Mouse (Mus musculus) midbrain, embryonic 13.5 days (tissue): Measurements from ENCODE around the gene Pknox1. TPM values are rescaled to one million over a fixed set of nuclear protein-coding genes. Genes with fewer than 3 reads are reported as not detected.
A peak's percentile ranks its signal among the peaks of the same experiment; 100 is the strongest.

Experiments
- ATAC-seq: fragments of 200-750 bp; cut with Nextera tagmentation; 2 replicates; pipeline ENCODE4 v1.8.0; 2017; ENCODE audit warnings: mild to moderate bottlenecking, moderate TSS enrichment, moderate library complexity
- H3K27ac ChIP-seq: fragments of 300-500 bp; sonication (generic); 2 replicates; pipeline ENCODE4 v1.5.1; 2015; ENCODE audit warnings: inconsistent platforms, mild to moderate bottlenecking, moderate library complexity
- H3K27me3 ChIP-seq: fragments of 300-500 bp; sonication (generic); 2 replicates; pipeline ENCODE4 v1.6.1; 2015; ENCODE audit warnings: mild to moderate bottlenecking, inconsistent platforms
- H3K36me3 ChIP-seq: fragments of 300-500 bp; sonication (generic); 2 replicates; pipeline ENCODE4 v1.6.1; 2015; ENCODE audit warnings: mild to moderate bottlenecking, inconsistent platforms
- H3K4me1 ChIP-seq: fragments of 300-500 bp; sonication (generic); replicated peaks from 2 replicates; pipeline ENCODE4 v1.6.1; 2015; ENCODE audit warnings: inconsistent platforms
- H3K4me2 ChIP-seq: fragments of 300-500 bp; sonication (generic); replicated peaks from 2 replicates; pipeline ENCODE4 v1.6.1; 2015; ENCODE audit warnings: moderate library complexity, mild to moderate bottlenecking, inconsistent platforms
- H3K4me3 ChIP-seq: fragments of 300-500 bp; sonication (generic); replicated peaks from 2 replicates; pipeline ENCODE4 v1.5.1; 2015; ENCODE audit warnings: mild to moderate bottlenecking, inconsistent platforms
- H3K9ac ChIP-seq: fragments of 300-500 bp; sonication (generic); replicated peaks from 2 replicates; pipeline ENCODE4 v1.6.1; 2015; ENCODE audit warnings: mild to moderate bottlenecking, inconsistent platforms
- H3K9me3 ChIP-seq: fragments of 300-500 bp; sonication (generic); 2 replicates; pipeline ENCODE4 v1.6.1; 2016; ENCODE audit warnings: mild to moderate bottlenecking, inconsistent platforms
- WGBS: fragments of 180-500 bp; shearing (Covaris S2); methylation state at CpG from one replicate; pipeline ENCODE4 v1.1.7; 2015; 5-methylcytosine and 5-hydroxymethylcytosine counted together
- polyA plus RNA-seq: library from polyadenylated mRNA; unstranded; fragments of >200 nt; fragmentation: Nextera tagmentation; extraction: Ambion mirVana; gene quantifications from 2 replicates; pipeline ENCODE4 v1.2.1, GENCODE M21; 2015

Pknox1 gene
- polyA plus RNA-seq, 1 experiment from 2014 or later, result 24.6 TPM

DNA sequence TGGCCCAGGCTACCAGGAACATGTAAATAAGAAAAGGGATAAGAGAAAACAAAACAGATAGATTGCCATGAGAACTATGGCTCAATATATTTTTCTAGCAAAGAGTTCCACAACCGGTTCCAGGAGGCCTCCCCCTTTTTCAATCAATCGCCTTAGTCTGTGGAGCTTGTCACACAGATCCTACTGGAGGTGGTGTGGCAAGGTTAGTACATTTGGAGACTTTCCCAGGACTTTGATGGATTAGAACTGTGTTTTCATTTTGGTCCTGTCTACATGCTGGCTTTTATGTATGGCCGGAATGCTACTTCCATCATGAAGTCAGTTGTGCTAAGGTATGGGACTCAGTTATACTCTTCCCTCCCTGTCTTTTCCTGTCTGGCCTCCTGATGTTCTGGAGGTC is 45.4 kb downstream of the Pknox1 start:
- H3K4me2 ChIP-seq, result no peak overlapping the region
- ATAC-seq, result no peak
- 96% methylated on average over 3 of the region's 3 CpGs for WGBS
- no peaks in the 10 kb centered on the region for H3K9me3 ChIP-seq
- no peak overlapping the region for H3K9ac ChIP-seq
- H3K36me3 ChIP-seq, result peaks cover 21% of the 10 kb centered on the region
- H3K27ac ChIP-seq, result no peak overlapping the region
- no peaks in the 10 kb centered on the region for H3K27me3 ChIP-seq
- no peak overlapping the region for H3K4me3 ChIP-seq
- no peaks in the 10 kb centered on the region for H3K4me1 ChIP-seq

DNA sequence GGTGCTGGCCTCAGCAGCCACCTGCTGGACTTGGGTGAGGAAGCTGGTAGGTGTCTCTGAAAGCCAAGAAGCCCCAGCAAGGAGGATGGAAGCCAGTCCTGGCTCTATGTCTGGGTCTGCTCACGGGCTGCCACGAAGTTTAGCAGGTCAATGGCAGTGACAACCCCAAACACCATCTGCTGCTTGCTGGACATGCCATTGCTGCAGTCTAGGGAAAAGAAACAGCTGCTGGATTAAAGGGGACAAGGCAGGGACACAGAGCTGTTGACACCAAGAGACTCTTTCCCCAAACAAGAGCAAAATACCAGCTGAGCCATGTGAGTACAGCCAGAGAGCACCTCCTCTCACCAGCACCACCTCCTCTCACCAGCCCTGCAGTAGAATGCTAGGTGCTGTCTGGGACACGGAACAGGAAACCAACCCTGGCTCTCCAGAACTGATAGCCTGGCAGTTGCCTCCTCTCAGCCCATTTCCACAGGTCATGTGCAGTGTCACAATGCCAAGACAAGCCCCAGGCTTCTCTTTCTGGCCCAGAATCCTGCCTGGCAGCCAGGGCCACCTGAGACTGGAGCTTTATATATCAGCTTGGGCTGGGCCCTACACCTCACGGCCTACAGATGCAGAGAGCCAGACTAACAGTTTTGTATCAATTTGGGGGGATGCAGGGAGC is 48.7 kb downstream of the Pknox1 start:
- no peak for ATAC-seq
- H3K4me1 ChIP-seq, result no peaks in the 10 kb centered on the region
- H3K9ac ChIP-seq, result no peak overlapping the region
- H3K4me3 ChIP-seq, result no peak overlapping the region
- H3K9me3 ChIP-seq, result no peaks in the 10 kb centered on the region
- no peak overlapping the region for H3K27ac ChIP-seq
- H3K36me3 ChIP-seq, result no peaks in the 10 kb centered on the region
- H3K27me3 ChIP-seq, result no peaks in the 10 kb centered on the region
- 86% methylated on average over 4 of the region's 4 CpGs for WGBS
- no peak overlapping the region for H3K4me2 ChIP-seq

DNA sequence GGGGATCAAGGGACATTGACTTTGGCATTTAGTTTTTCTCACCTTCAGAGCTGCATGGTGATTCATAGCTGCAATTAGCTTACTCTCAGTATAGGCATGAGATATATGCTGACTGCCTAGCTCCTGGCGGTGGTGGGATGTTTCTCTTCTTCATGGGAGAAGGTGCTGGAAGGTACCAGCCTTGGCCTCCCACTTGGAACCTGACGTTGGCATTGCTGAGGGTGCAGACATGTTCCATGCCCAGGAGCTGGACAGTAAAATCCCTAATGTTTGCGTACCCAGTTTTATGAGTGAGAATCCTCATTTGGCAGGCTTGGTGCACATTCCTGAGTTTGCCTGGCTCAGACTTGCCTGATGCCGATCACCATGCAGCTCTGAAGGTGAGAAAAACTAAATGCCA is 58.6 kb downstream of the Pknox1 start:
- no peak for ATAC-seq
- no peak overlapping the region for H3K4me3 ChIP-seq
- no peak overlapping the region for H3K9ac ChIP-seq
- H3K36me3 ChIP-seq, result no peaks in the 10 kb centered on the region
- no peaks in the 10 kb centered on the region for H3K4me1 ChIP-seq
- no peaks in the 10 kb centered on the region for H3K9me3 ChIP-seq
- WGBS, result 96% methylated on average over 4 of the region's 4 CpGs
- no peak overlapping the region for H3K4me2 ChIP-seq
- H3K27me3 ChIP-seq, result no peaks in the 10 kb centered on the region
- no peak overlapping the region for H3K27ac ChIP-seq

DNA sequence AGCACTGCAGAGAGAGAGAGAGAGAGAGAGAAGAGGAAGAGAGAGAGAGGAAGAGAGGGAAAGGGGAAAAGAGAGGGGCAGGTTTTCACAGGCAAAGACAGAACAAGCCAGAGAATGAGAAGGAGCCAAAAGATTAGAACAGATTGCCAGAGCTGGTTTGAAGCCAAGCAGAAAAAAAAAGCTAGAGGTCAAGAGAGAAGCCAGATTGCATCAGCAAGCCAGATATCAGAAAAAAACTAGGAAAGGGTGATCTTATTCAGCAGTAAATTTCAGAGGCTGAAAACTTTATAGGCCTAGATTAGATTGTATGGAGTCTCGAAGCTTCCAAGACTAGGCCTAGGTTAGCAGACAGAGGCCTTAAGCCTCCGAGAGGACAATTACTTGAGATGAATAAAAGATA is 63.4 kb downstream of the Pknox1 start:
- WGBS, result 94% methylated on average over 2 of the region's 2 CpGs
- Histone ChIP-seq H3K27me3 (no peaks in the 10 kb centered on the region), H3K4me2 (no peak overlapping the region), H3K9ac (no peak overlapping the region), H3K4me3 (no peak overlapping the region), H3K27ac (no peak overlapping the region), H3K9me3 (no peaks in the 10 kb centered on the region), H3K4me1 (no peaks in the 10 kb centered on the region), H3K36me3 (no peaks in the 10 kb centered on the region)
- ATAC-seq, result no peak

DNA sequence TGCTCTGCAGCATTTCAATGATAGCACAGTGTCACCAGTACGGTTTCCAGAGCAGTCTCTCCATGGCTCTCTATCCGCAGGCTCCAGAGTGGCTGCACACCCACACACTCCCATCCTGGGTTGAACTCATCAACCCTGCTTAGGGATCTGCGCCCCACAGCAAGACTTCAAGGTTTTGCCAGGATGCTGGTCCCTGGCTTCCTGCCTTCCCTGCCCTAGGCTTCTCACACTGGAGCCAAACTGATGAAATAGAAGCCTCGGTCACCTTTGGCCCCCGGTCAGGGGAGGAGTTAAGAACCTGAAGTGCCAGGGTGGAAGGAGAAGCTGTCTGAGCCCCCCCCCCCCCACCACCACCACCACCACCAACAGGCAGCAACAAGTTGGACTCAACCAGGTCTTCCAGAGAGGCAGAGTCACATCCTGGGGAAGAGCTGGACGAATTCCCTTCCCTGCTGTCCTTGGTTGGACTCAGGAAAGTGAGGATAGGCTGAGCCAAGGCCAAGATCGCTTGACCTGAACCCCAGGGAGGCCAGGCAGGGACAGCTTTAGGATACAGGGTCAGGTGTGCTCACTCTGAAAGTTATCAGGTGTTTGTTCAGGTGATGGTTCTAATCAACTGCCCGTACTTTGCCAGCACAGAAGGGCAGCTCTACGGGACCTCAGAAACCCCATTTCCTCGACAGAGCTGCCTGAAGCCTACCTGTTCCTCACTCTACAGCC is 66.7 kb downstream of the Pknox1 start:
- H3K4me3 ChIP-seq, result no peak overlapping the region
- no peaks in the 10 kb centered on the region for H3K9me3 ChIP-seq
- H3K9ac ChIP-seq, result no peak overlapping the region
- peaks cover 3% of the 10 kb centered on the region for H3K4me1 ChIP-seq
- no peak overlapping the region for H3K27ac ChIP-seq
- WGBS, result 84% methylated on average over 10 of the region's 10 CpGs
- H3K4me2 ChIP-seq, result no peak overlapping the region
- H3K27me3 ChIP-seq, result peaks cover 15% of the 10 kb centered on the region
- no peaks in the 10 kb centered on the region for H3K36me3 ChIP-seq
- no peak for ATAC-seq

DNA sequence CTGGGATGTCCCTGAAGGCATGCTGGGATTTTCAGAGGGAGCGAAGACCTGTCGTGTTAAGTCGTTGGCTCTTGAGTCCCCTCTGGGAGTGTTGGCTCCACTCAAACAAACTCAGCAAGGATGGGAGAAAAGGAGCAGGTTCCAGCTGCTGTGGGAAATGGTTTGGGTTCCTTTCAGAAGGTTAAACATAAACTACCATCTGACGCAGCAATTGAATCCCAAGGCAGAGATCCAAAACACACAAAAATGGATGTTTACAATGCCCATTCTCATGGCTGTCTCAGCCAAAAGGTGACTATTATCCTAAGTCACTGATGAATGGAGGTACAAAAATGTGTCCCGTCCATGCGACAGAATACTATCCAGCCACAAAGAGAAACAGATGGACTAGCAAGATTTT is 68.5 kb downstream of the Pknox1 start:
- H3K9me3 ChIP-seq, result no peaks in the 10 kb centered on the region
- ATAC-seq, result no peak
- H3K4me1 ChIP-seq, result peaks cover 21% of the 10 kb centered on the region
- 85% methylated on average over 6 of the region's 6 CpGs for WGBS
- H3K4me3 ChIP-seq, result no peak overlapping the region
- H3K27me3 ChIP-seq, result peaks cover 32% of the 10 kb centered on the region
- H3K4me2 ChIP-seq, result no peak overlapping the region
- no peak overlapping the region for H3K27ac ChIP-seq
- H3K9ac ChIP-seq, result no peak overlapping the region
- H3K36me3 ChIP-seq, result no peaks in the 10 kb centered on the region

DNA sequence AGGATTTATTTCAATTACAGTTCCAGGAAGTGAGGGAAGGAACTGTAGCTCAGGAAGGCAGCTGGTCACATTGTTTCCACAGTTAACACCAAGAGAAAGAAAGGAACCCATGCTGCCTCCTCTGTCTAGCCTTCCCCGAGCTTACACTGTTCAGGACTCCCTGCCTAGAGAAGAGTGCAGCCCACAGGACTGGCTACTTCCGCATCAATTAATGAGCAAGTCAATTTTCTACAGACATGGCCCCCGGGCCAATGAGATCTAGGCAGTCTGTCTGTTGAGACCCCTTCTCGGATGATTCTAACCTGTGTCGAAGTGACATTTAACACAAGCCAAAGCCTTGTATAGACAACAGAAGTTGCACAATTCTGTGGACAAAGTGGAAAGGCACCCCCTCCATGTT is 70.4 kb downstream of the Pknox1 start:
- no peaks in the 10 kb centered on the region for H3K36me3 ChIP-seq
- H3K9me3 ChIP-seq, result no peaks in the 10 kb centered on the region
- peaks cover 32% of the 10 kb centered on the region for H3K27me3 ChIP-seq
- H3K27ac ChIP-seq, result no peak overlapping the region
- 78% methylated on average over 5 of the region's 5 CpGs for WGBS
- H3K4me2 ChIP-seq, result no peak overlapping the region
- ATAC-seq, result no peak
- H3K4me3 ChIP-seq, result no peak overlapping the region
- no peak overlapping the region for H3K9ac ChIP-seq
- H3K4me1 ChIP-seq, result peaks cover 21% of the 10 kb centered on the region

DNA sequence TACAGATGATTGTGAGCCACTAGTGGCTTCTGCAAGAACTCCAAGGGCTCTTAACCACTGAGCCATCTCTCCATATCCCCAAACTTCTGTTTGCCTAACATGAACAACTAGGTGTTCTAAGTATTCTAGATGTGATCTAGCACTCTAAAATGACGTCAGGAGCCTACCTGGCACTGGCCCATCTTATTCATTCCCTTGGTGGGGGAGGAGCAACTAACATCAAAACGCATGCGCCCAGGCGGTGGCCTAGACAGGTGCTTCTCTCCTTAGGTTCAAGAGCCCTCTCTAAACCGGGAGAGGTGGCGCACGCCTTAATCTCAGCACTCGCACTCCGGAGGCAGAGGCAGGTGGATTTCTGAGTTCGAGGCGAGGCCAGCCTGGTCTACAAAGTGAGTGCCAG is 71.2 kb downstream of the Pknox1 start:
- Histone ChIP-seq H3K27ac (no peak overlapping the region), H3K36me3 (no peaks in the 10 kb centered on the region), H3K4me1 (peaks cover 21% of the 10 kb centered on the region), H3K4me3 (peak overlapping the region; percentile 47; the same call in 1 of the 2 replicates), H3K9ac (no peak overlapping the region), H3K9me3 (no peaks in the 10 kb centered on the region), H3K27me3 (peaks cover 32% of the 10 kb centered on the region), H3K4me2 (peak overlapping the region; percentile 72)
- WGBS, result 59% methylated on average over 11 of the region's 11 CpGs
- ATAC-seq, result no peak

DNA sequence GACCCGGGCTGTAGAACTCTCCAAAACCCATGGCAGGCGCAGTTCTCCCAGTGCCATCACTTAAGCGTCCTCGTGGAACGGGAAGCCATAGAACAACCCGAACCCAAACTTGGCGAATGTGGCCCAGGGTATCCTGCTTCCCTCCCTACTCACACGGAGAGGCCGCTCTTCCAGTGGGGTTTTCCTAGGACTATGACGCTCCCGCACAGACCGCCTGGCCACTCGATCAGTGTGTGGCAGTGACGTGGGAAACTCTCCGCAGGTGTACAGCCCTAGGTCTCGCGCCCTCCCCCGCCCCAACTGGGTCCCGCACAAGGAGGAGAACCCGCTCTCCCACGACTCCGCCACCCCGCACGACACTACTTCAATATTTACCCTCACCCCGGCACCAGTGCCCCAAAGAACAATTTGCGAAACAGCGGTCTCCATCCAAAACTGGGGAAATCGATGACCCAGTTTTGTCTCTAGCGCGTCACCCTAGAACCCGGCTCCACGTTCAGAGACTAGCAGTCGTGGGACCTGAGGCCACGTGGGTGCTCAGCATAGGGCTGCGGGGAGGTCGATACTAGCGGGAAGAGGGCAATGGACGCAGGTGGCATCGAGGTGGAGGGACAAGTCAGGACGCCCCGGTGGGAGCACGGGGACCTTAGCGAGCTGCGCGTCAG is 71.9 kb downstream of the Pknox1 start:
- Histone ChIP-seq H3K9me3 (no peaks in the 10 kb centered on the region), H3K4me2 (peak overlapping the region; percentile 72), H3K27ac (no peak overlapping the region), H3K4me1 (peaks cover 21% of the 10 kb centered on the region), H3K4me3 (peak overlapping the region; percentile 47), H3K9ac (peak overlapping the region; percentile 59), H3K36me3 (no peaks in the 10 kb centered on the region), H3K27me3 (peaks cover 32% of the 10 kb centered on the region)
- WGBS, result 5% methylated on average over 45 of the region's 45 CpGs
- ATAC-seq, result peak; percentile 65; the same call in 1 of the 2 replicates

DNA sequence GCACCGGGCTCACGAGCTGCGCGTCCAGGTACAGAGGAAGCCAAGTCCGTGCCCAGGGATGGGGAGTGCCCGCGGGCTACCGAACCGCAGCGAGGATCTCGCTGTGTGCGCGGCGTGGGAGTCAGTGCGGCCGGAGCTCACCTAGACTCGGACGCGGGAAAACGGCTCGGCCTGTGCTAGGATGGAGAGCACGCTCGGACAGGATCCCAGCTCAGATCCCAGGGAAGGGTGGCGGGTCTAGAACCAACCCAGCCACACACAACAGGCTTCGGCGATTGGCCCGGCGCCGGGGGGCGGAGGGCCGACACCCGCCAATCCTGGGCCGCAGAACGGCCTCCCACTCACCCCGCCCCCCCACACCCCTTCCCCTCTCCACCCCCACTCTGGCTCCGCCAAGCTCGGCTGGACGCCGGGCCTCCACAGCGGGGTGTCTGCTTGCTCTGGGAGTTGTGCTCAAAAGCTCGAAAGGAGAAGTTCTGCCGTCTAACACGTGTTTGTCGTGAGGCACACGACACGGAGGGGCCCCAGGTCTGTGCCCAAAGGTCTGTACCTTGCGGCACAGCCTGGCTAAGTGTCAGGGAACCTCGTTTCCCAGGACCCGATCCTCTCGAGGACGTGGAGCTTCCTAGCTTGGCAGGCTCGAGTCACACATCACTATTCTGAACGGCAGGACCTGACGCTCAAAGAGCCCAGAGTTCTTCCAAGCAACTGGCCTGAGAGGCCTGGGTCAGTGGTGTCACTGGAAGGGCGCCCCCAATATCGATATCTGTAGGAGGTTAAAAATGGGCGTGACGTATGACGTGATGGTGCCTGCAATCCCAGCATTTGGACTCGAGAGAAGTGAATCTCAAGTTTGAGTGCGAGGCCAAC is 72.6 kb downstream of the Pknox1 start, which contains the start of gene Cbs:
Gene Cbs (minus strand): TSS at position 297 of the 870 bp plus-strand sequence.
- H3K36me3 ChIP-seq, result no peaks in the 10 kb centered on the region
- peak within 1 kb of the TSS; percentile 72 for H3K4me2 ChIP-seq
- H3K4me3 ChIP-seq, result peak within 1 kb of the TSS; percentile 47
- WGBS, result 1% methylated on average over 58 of the region's 61 CpGs
- no peaks in the 10 kb centered on the region for H3K9me3 ChIP-seq
- H3K9ac ChIP-seq, result peak within 1 kb of the TSS; percentile 59
- H3K27me3 ChIP-seq, result peaks cover 32% of the 10 kb centered on the region
- ATAC-seq, result peak; percentile 92
- peaks cover 21% of the 10 kb centered on the region for H3K4me1 ChIP-seq
- peak within 1 kb of the TSS; percentile 49 for H3K27ac ChIP-seq

DNA sequence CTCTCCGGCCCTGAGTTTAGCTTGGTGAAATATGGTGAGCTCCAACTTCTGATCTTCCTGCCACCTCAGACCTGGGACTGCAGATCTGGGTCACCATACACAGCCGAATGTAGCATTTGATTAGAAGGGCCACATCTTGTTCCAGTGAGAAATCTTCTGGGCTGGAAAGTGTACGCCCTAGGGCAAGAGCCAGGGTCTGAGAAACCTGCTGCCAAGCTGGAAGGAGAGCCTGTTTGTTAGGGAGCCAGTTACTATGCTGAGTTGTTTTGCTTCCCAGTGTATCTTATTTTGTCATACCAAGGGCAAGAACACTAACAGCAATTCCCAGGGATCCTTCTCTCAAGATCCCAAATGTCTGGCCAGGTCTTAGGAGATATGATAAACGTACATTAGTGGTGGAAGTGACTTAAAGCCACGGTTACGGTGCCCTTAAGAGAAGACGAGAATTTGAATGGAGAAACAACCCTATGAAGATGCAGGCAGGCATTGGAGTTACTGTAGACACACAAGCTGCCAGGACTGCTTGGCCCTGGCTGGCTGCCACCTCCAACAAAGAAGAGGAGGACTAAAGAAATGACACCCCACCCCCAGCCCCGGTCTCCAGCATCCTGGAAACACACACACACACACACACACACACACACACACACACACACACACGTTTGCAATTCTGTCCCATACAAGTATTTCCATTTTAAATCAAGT is 73.5 kb downstream of the Pknox1 start:
- ATAC-seq, result no peak
- no peaks in the 10 kb centered on the region for H3K9me3 ChIP-seq
- peaks cover 21% of the 10 kb centered on the region for H3K4me1 ChIP-seq
- no peak overlapping the region for H3K9ac ChIP-seq
- no peak overlapping the region for H3K4me2 ChIP-seq
- 68% methylated on average over 9 of the region's 9 CpGs for WGBS
- H3K4me3 ChIP-seq, result no peak overlapping the region
- peaks cover 32% of the 10 kb centered on the region for H3K27me3 ChIP-seq
- no peaks in the 10 kb centered on the region for H3K36me3 ChIP-seq
- H3K27ac ChIP-seq, result peak overlapping the region; percentile 49
